Mouse (Mus musculus): ENCODE data around the gene Sik1. TPM values are rescaled to one million over a fixed set of nuclear protein-coding genes. Genes with fewer than 3 reads are reported as not detected.

Sik1 gene
- polyA plus RNA-seq, 1 experiment = 9.7 TPM

DNA sequence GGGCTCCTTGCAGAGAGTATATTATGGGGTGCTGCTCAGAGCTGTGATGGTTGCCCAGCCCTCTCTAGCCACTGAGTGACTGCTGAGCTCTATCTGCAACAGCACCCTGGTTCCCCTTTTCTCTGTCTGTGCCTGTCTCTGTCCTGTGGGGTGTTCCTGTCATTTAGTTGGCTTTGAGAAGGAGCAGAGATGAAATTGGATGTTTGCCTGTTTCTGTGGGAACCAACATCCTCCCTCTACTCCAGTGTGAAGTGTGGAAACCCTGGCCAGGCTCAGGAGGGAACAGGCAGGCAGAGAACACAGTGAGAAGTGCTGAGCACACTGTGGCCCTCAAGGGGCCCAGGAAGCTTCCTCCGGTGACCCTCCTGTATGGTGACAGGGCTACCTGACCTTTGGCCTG, 40.8 kb downstream of the Sik1 start:
- peaks cover 7% of the 10 kb centered on the region for H3K4me1 ChIP-seq (ENCODE audit: control insufficient read depth, insufficient read depth, low read length)
- no peak overlapping the region for H3K27ac ChIP-seq (ENCODE audit: insufficient read depth, low read length)
- TF ChIP-seq POLR2A (IDR thresholded peaks at IDR 0.05; ENCODE audit: extremely low read depth, insufficient read depth, low read length) (no peak), CTCF (IDR thresholded peaks at IDR 0.05; ENCODE audit: extremely low read depth, insufficient read depth, low read length) (no peak)
- no peak overlapping the region for H3K4me3 ChIP-seq (ENCODE audit: insufficient read depth, low read length)

DNA sequence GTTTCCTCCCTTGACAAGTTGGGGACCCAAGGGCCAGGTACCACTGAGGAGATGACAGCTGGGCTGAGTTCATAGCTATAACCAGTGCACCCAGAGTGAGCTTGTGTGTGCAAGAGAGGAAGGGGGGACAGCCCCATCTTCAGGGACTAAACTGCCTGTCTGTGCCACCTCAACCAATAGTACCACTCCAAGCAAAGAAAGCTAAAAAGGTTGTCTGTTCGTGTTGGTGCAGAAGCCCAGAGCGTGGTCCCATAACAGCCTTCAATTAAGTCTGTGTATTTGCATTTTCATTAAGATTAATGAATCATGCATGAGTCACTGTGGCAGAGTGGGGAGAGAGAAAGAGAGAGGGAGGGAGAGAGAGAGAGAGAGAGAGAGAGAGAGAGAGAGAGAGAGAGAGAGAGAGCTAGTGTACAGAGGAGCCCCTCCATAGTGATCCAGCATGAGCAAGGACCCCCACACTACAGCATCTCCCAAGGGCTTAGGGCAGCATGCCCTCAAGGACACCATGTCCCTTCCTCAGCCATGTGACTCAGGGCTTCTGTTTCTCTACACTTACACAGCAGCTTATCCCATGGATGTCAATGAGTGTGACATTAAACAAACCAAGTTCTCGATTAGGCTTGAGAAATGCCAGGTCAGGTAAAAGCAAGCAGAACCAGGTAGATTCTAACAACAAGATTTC, 41.5 kb downstream of the Sik1 start:
- no peak overlapping the region for H3K4me3 ChIP-seq (ENCODE audit: insufficient read depth, low read length)
- no peak overlapping the region for H3K27ac ChIP-seq (ENCODE audit: insufficient read depth, low read length)
- H3K4me1 ChIP-seq (ENCODE audit: control insufficient read depth, insufficient read depth, low read length) = peaks cover 7% of the 10 kb centered on the region
- TF ChIP-seq POLR2A (IDR thresholded peaks at IDR 0.05; ENCODE audit: extremely low read depth, insufficient read depth, low read length) = no peak
- TF ChIP-seq CTCF (IDR thresholded peaks at IDR 0.05; ENCODE audit: extremely low read depth, insufficient read depth, low read length) = no peak

DNA sequence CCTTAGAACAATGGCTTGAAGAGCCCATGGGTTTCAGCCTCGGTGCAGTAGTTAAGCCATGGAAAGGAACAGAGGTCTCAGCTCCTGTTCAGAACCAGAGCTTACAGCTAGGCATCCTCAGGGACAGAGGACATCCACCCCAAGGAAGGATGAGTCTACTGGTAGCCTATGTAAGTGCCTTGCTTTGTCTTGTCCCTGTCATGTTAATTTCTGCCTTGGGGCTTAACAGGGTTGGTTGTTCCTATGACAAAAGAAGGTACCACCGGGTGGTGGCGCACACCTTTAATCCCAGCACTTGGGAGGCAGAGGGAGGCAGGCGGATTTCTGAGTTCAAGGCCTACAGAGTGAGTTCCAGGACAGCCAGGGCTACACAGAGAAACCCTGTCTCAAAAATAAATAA, 44.3 kb downstream of the Sik1 start:
- TF ChIP-seq POLR2A (IDR thresholded peaks at IDR 0.05; ENCODE audit: extremely low read depth, insufficient read depth, low read length) (no peak), CTCF (IDR thresholded peaks at IDR 0.05; ENCODE audit: extremely low read depth, insufficient read depth, low read length) (no peak)
- Histone ChIP-seq H3K27ac (ENCODE audit: insufficient read depth, low read length) (no peak overlapping the region), H3K4me1 (ENCODE audit: control insufficient read depth, insufficient read depth, low read length) (peaks cover 7% of the 10 kb centered on the region), H3K4me3 (ENCODE audit: insufficient read depth, low read length) (no peak overlapping the region)

- Histone ChIP-seq H3K4me1 (ENCODE audit: control insufficient read depth, insufficient read depth, low read length) (0 out of 2 replicates have a peak, but pooled peaks cover 4% of the 10 kb centered on the region), H3K4me3 (ENCODE audit: insufficient read depth, low read length) (no peak overlapping the region), H3K27ac (ENCODE audit: insufficient read depth, low read length) (no peak overlapping the region)
- TF ChIP-seq POLR2A (IDR thresholded peaks at IDR 0.05; ENCODE audit: extremely low read depth, insufficient read depth, low read length) = no peak
- no peak for TF ChIP-seq CTCF (IDR thresholded peaks at IDR 0.05; ENCODE audit: extremely low read depth, insufficient read depth, low read length)
Observed at GRCm38 (mm10) chr17:31809894-31810293, 45.7 kb downstream of the Sik1 start.

DNA sequence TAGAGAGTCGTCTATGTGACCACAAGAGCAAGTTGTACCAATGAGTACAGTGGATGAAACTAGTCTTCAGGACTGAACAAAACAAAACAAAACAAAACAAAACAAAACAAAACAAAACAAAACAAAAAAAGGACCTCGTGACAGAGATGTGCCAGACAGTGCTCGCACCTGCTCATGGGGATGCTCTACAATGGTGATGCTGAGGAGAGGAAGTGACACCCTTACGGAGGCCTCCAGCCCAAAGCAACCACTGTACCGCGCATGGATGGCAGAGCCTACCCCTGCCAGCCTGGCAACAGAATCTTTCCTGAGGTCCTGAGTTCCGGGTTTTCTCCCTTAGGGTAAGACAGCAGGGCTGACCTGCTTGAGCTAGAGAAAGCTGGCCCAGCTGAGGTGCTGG, 46.5 kb downstream of the Sik1 start:
- no peaks in the 10 kb centered on the region for H3K4me1 ChIP-seq (ENCODE audit: control insufficient read depth, insufficient read depth, low read length)
- H3K4me3 ChIP-seq (ENCODE audit: insufficient read depth, low read length) = no peak overlapping the region
- no peak for TF ChIP-seq POLR2A (IDR thresholded peaks at IDR 0.05; ENCODE audit: extremely low read depth, insufficient read depth, low read length)
- TF ChIP-seq CTCF (IDR thresholded peaks at IDR 0.05; ENCODE audit: extremely low read depth, insufficient read depth, low read length) = no peak
- H3K27ac ChIP-seq (ENCODE audit: insufficient read depth, low read length) = no peak overlapping the region

DNA sequence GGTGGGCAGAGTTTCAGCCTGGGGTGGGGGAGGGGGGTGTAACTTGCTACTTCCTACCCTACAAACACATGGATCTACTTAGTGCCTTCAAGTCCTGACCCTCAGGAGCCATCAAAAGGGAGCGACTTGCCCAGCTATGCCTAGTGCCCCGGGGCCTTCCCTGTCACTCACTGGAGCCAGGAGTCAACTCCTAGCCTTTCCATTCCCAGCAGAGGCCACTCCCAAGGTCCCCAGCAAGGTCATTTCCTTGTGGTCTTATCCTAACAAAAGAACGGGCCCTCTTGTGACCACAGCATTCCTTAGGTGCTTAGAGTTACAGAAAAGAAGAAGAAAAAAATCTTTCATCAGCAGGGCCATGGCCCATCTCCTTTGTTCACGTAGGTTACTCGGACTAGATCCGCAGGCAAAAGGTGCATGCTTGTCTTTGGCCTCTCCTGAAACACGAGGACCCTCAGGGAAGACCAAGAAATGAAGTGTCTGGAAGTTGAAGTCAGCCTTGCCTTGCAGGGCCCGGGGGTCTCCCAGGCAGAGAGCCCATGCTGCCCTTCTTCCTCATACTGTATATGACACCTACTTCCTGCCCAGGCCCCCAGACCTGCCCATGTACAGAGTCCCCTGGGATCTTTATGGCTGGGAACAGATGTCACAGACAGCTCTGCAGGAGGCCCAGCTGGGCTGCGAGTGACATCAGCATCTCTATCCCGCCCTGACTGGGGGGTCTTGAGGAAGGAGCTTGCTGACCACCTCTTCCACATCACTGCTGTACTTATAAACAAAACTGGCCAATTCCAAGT, 47.3 kb downstream of the Sik1 start:
- H3K27ac ChIP-seq (ENCODE audit: insufficient read depth, low read length) = no peak overlapping the region
- no peak overlapping the region for H3K4me3 ChIP-seq (ENCODE audit: insufficient read depth, low read length)
- no peaks in the 10 kb centered on the region for H3K4me1 ChIP-seq (ENCODE audit: control insufficient read depth, insufficient read depth, low read length)
- TF ChIP-seq CTCF (IDR thresholded peaks at IDR 0.05; ENCODE audit: extremely low read depth, insufficient read depth, low read length) (no peak), POLR2A (IDR thresholded peaks at IDR 0.05; ENCODE audit: extremely low read depth, insufficient read depth, low read length) (no peak)

DNA sequence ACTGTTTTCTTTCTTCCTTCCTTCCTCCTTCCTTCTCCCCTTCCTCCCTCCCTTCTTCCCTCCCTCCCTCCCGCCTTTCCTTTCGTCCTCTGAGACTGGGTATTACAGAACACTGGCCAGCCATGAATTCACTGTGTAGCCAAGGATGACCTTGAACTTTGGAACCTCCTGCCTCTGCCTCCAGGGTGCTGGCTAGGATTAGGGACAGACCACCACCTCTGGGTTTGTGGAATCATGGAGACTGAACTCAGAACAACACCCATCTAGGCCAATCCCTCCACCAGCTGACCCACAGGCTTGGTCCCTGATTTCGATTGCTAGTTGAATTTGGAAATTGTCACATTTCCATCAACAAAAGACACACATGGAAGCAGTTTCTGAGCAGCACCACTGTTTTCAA, 49.1 kb downstream of the Sik1 start:
- TF ChIP-seq CTCF (IDR thresholded peaks at IDR 0.05; ENCODE audit: extremely low read depth, insufficient read depth, low read length) (no peak), POLR2A (IDR thresholded peaks at IDR 0.05; ENCODE audit: extremely low read depth, insufficient read depth, low read length) (no peak)
- no peak overlapping the region for H3K4me3 ChIP-seq (ENCODE audit: insufficient read depth, low read length)
- no peaks in the 10 kb centered on the region for H3K4me1 ChIP-seq (ENCODE audit: control insufficient read depth, insufficient read depth, low read length)
- no peak overlapping the region for H3K27ac ChIP-seq (ENCODE audit: insufficient read depth, low read length)

GRCm38 (mm10) chr17:31806025-31806424, 49.6 kb downstream of the Sik1 start:
- Histone ChIP-seq H3K4me3 (ENCODE audit: insufficient read depth, low read length) (no peak overlapping the region), H3K4me1 (ENCODE audit: control insufficient read depth, insufficient read depth, low read length) (no peaks in the 10 kb centered on the region), H3K27ac (ENCODE audit: insufficient read depth, low read length) (no peak overlapping the region)
- TF ChIP-seq POLR2A (IDR thresholded peaks at IDR 0.05; ENCODE audit: extremely low read depth, insufficient read depth, low read length) = no peak
- TF ChIP-seq CTCF (IDR thresholded peaks at IDR 0.05; ENCODE audit: extremely low read depth, insufficient read depth, low read length) = no peak

DNA sequence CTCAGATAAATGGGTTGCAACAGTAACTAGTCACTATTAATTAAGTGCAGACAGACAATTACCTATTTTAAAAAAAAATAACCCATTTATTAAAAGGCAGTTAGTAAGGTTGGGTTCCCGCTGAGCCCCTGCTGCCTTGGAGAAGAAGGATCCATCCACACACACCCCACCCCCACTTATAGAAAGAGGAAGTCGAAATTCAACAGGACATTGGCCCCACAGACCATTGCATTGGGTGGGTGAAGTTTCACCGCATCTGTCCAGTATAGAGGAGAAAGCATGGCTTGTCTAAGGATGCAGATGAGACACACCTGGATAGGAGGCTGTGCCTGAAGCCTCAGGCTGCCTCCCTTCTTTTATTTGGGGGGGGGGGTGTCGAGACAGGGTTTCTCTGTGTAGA, 50.0 kb downstream of the Sik1 start:
- H3K27ac ChIP-seq (ENCODE audit: insufficient read depth, low read length) = no peak overlapping the region
- no peaks in the 10 kb centered on the region for H3K4me1 ChIP-seq (ENCODE audit: control insufficient read depth, insufficient read depth, low read length)
- TF ChIP-seq POLR2A (IDR thresholded peaks at IDR 0.05; ENCODE audit: extremely low read depth, insufficient read depth, low read length) = no peak
- no peak for TF ChIP-seq CTCF (IDR thresholded peaks at IDR 0.05; ENCODE audit: extremely low read depth, insufficient read depth, low read length)
- no peak overlapping the region for H3K4me3 ChIP-seq (ENCODE audit: insufficient read depth, low read length)
